Mouse (Mus musculus) left cerebral cortex, adult 2 months (tissue): ENCODE measurements at regions not wholly inside any gene's neighbourhood (a gene's known extent, or its start where the extent isn't known, plus 50 kb on each side); places are given as distances from the start of the nearest gene placed in this dataset.

Experiments used
- DNase-seq, 2 experiments: peaks; one replicate each; pipeline ENCODE4 v3.0.0; 2021 to 2022; ENCODE audit warnings: low spot score in 2 of 2, mixed read lengths in 1 of 2; ENCODE audit errors: extremely low spot score in 1 of 2
- H3K27ac ChIP-seq: fragments of 200-600 bp; 2 replicates; pipeline ENCODE4 v1.8.1; 2022
- H3K4me3 ChIP-seq: fragments of 200-600 bp; 2 replicates; pipeline ENCODE4 v1.8.1; 2022
- CTCF ChIP-seq: fragments of 200-600 bp; IDR thresholded peaks from 2 replicates; pipeline ENCODE4 v1.8.1; 2022; ENCODE audit warnings: antibody characterized with exemption, mild to moderate bottlenecking, moderate library complexity
- intact Hi-C: fragments of 180-260 bp; cut with DNase I; formaldehyde crosslinking; loops from one replicate; pipeline ENCODE4 v1.15.1; 2025

DNA sequence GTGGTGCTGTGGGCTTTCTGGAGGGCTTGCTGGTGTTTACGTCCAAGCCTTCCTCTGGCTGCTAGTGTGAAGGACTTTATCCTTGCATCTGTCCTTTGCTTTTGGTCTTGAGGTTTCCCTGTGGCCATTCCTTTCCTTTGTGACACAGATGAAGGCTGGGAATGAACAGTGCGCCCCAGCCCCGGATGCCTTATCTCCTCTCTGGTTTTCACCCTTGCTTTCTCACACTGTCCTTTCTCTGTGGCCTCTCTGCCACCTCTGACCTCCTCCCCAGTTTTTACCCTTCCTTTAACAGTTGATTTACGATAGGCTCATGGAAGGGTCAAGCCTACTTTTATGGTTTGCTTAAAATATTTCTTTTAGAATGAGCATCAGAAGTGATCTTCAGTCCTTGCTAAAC is 53.2 kb downstream of the Gas1 start:
- intact Hi-C loops = no loop called here
- DNase-seq = no peak
- no peak for TF ChIP-seq CTCF
- Histone ChIP-seq H3K4me3 (no peak overlapping the region), H3K27ac (no peak overlapping the region)

DNA sequence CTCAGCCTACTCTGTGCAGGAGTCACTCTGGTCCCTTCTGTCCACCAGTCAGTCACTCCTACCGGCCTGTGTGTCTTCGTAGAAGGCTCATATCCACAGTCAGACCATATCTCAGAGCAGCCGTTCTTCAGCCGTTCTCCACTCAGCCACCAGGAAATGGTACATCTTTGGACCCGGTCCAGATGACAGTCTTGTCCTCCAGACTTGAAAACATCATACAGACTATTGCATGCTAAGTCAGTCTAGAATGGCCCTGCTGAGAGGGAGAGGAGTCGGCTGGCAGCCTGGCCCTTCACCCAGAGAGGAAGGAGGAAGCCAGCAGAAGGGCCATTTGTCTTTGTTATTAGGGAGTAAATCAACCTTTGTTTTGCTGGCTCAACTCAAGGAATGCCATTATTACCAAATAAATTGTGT is 54.0 kb downstream of the Gas1 start:
- H3K4me3 ChIP-seq = no peak overlapping the region
- TF ChIP-seq CTCF = no peak
- no peak for DNase-seq
- intact Hi-C loops = no loop called here
- no peak overlapping the region for H3K27ac ChIP-seq

DNA sequence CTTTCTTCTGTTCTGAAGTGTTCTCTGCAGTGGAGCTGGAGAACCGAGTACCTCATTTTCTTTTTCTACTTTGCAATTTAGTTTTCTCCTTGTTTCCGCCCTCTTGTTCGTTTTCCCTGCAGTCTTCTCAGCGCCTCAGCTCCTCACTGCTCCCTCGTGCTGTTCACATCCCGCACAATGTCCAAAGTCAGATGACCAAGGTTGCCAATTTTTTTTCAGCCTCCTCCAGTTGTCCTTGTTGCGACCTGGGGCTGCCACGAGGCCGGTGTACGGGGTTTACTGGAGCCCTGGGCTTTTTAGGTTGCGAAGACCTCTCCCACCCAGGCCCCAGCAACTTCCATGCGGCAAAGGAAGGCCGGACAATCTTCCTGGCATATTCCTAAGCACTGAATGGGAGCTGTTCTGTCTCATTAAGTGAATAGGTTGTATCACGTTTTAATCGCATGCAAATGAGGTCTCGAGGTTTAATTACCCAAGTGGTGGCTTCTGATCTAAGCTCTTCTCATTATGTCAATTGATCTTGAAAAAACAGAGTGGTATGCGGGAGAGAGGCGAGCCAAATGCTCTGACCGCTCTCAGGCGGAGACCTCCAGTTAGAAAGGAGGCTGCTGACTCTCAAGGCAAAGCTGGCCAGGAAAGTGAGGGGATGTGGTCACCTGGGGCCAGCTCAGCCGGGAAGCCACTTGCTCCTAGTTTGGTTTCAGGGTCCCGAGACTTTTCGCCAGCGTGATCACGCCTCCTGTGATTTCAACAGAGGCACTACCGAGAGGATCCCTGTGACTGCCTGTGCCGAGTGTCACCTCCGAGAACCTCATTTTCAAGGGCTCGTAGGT is 54.6 kb downstream of the Gas1 start:
- no peak for TF ChIP-seq CTCF
- H3K4me3 ChIP-seq = no peak overlapping the region
- intact Hi-C loops = no loop called here
- no peak for DNase-seq
- no peak overlapping the region for H3K27ac ChIP-seq

DNA sequence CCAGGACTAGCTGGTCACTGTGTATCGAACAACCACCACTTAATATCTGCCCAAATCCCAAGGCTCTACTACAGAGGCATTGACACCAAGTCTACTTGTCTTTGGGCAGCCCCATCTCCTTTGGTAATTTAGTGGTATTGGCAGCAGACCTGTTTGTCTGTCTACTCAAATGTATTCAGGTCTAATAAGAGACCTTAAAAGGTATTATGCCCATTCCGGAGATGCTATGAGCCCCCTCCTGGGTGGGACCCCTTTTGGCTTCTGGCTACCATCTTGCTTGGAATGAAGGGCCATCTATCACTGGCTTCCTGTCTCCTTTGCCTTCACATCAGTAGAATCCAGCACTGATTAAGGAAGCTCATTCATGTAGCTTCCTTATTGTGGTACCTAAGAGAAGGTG is 65.7 kb downstream of the Gas1 start:
- DNase-seq = no peak
- intact Hi-C loops = no loop called here
- H3K4me3 ChIP-seq = no peak overlapping the region
- no peak for TF ChIP-seq CTCF
- no peak overlapping the region for H3K27ac ChIP-seq

DNA sequence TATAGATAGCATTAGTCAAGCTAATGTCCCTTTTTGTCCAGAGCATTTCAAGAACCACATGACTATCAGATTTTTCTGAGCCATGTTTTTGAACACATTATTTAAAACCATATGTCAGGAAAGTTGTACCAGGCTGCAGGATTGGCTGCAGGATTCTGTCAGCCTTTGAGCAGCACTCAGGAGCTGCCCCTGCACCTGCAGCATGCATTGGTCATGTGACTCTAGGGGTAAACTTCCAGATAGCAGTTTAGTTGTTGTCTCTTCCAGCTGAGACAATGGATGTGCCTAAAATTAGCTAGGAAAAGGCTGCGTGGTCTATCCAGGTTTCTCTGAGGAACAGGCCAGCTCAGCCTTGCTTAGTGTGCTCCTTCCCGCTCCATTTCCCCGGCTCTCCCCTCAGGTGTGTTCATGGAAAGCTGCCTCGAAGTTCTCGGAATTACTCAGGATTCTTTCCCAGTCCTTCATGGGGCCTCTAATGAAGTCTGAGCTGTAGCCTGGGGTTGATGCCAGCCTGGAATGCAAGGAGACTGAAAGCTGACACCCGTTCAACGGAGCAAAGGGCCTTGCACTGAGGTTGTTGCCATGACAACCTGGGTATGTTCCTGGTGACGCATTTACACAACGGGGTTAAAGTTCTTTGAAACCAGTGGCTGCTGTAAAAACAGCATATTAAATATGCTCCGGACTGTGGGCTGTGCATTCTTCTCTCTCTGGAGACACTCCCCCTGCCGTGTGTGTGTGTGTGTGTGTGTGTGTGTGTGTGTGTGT is 66.9 kb downstream of the Gas1 start:
- intact Hi-C loops = no loop called here
- no peak for TF ChIP-seq CTCF
- peak in 1 of 2 experiments; percentile 26 for DNase-seq
- Histone ChIP-seq H3K27ac (no peak overlapping the region), H3K4me3 (no peak overlapping the region)

DNA sequence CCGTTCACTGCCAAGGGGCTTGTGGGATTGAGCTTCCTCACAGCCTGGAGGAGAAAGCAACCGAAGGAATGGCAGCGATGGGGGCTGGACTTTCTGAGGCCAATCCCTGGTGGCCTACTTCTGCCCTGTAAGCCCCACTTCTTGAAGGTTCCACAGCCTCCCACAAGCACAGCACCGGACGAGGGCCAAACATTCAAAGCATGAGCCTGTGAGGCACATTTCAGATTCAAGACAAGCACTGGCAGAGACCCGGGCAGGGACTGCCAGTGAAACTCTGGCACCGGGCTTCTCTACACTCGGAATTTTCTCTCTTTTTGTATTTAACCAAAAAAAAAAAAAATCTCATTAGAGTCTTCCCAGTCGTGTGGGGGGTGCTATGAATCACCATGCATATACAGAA is 71.9 kb downstream of the Gas1 start:
- no peak for TF ChIP-seq CTCF
- no peak overlapping the region for H3K27ac ChIP-seq
- intact Hi-C loops = loop anchor here (5.0 kb wide), 1 partner anchor 72 kb away; the partner anchor contains the start of gene Gas1
- peak; percentile 14 to 25 for DNase-seq
- H3K4me3 ChIP-seq = no peak overlapping the region

DNA sequence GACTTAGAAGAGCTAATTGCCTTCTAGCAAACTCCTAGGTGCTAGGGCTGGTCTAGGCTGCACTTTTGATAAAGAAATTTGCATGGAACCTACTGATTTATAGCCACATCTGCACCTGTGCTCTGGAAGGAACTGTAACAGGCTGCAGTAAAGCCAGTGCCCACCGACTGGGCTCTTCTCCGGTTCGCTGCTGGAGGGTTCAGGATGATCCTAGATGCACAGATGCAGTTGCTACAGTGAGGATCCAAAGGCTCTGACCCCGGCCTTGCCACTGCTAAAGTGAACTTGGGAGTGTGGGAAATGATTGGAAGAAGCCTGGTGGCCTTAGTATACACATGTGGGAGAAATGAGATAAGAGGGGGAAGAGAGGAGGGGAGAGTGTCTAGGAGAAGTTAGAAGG is 75.5 kb downstream of the Gas1 start:
- no peak for DNase-seq
- Histone ChIP-seq H3K27ac (no peak overlapping the region), H3K4me3 (no peak overlapping the region)
- intact Hi-C loops = no loop called here
- TF ChIP-seq CTCF = no peak

DNA sequence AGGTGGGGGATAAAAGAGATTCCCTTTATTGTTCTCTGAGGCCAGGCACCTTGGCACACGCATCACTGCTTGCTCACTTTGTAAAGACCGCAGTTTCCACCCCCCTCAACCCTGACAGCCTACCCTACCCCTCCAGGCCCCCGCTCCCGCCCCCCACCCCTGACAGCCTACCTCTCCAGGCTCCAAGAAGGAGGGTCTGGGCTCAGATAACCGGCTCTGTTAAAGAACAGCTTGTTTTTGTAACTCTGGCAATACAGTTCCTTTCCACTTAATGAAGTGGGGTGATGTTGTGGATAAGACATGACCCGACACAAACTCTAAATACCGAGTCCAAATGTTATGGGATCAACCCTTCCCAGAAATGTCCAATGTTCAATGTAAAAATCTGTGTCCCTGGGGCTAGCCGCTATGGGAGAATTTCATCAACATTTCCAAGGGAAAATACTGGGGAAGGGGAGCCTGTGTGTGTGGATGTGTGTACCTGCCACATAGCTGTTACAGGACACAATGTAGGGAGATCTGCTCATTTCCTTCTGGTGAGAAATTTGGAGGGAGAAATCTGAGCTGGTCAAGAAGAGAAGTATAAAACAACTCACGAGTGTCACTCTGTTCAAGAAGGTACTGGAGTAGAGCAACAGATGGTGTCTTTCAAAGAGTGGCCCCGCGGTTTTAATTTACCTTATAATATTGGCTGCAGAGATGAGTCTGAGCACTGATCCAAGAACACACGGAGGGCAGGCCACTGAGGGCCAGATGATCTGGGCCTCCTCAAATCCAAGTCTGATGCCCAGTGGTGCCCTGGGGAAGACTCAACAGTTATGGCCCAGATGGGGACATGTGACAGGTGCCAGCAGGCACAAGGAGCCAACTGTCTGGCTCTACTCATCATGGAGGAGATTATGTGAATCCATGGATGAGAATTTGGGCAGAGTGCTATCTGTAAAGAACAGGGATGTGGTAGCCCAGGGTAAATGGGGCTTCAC is 76.7 kb downstream of the Gas1 start:
- Histone ChIP-seq H3K4me3 (no peak overlapping the region), H3K27ac (no peak overlapping the region)
- DNase-seq = no peak
- TF ChIP-seq CTCF = no peak
- intact Hi-C loops = no loop called here

DNA sequence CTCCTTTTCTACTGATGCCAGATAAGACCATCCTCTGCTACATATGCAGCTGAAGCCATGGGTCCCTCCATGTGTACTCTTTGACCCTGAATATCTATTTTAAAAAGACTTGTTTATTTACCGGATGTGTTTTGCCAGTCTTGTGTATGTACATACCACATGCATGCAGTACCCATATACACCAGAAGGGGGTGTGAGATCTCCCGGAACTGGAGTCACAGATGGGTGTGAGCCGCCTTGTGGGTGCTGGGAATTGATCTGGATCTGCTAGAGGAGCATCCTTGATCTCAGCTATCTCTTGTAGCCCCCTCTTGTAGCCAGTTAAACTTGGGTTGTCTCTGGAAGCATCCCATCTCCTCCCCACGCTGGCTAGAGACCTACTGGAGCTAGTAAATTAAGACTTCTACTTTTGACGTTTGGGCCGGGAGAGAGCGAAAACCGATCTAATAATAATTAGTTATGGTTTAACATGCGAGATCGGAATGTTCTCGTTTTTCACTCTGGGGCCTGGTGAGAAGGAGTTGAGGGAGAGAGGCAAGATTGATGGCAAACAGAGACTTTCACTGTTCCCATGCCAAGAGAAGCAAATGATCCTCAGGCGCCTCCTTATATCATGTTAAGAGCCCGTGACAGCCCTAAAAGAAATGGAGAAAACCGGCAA is 77.6 kb downstream of the Gas1 start:
- intact Hi-C loops = no loop called here

DNA sequence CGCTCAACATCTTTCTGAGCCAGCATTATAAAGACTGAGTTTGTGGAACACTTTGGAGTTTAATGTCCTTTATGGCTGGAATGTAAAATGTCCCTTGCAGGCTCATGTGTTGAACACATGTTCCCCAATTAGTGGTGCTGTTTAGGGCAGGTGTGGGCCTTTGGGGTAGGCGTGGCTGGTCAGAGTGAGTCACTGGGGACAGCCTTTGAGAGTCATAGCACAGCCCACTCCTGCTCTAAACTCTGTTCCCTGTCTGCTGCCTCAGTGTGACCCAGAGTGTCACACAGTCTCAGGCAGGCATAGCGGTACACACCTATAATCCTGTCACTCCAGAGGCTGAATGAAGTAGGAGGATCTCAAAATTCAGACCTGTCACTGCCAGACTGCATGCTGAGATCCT is 78.8 kb downstream of the Gas1 start:
- Histone ChIP-seq H3K4me3 (no peak overlapping the region), H3K27ac (no peak overlapping the region)
- no peak for TF ChIP-seq CTCF
- no peak for DNase-seq
- intact Hi-C loops = no loop called here

More for the DNA sequence above, 77.6 kb downstream of the Gas1 start:
- no peak overlapping the region for H3K27ac ChIP-seq
- no peak for DNase-seq
- peak; percentile 31 for TF ChIP-seq CTCF
- no peak overlapping the region for H3K4me3 ChIP-seq

DNA sequence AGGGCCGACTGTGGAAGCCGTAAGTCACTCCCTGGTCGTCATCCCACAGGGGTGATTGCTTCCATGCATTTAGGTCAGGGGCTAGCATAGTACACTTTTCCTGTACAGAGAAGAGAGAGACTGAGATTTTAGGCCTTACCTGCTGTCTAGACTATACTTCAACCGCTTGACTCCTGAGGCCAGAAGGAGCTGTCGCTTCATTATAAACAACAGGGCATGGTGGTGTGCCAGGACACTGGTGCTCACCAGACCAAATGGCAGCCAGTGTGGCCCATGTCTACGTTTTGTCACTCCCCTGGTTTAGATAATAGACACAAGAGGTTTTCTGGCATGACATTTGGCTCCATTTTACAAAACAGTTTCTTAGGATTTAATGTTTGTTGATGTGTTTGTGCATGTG is 79.4 kb downstream of the Gas1 start:
- intact Hi-C loops = no loop called here
- no peak for TF ChIP-seq CTCF

More for the DNA sequence above, 79.4 kb downstream of the Gas1 start:
- H3K27ac ChIP-seq = no peak overlapping the region
- DNase-seq = no peak
- no peak overlapping the region for H3K4me3 ChIP-seq
